Mouse (Mus musculus): ENCODE results near the gene Mcm8. TPM values are rescaled to one million over a fixed set of nuclear protein-coding genes. Genes with fewer than 3 reads are reported as not detected.

The Mcm8 gene
- total and polyA plus RNA-seq, 2 experiments from 2014 or later = 2.4 to 4.0 TPM

- no peak for TF ChIP-seq CTCF (IDR thresholded peaks at IDR 0.05)
- H3K9ac ChIP-seq (replicated peaks; ENCODE audit: low read length, poor library complexity, severe bottlenecking) = no peak overlapping the region
- no peak overlapping the region for H3K4me2 ChIP-seq (ENCODE audit: low read depth, low read length, poor library complexity, severe bottlenecking)
- no peaks in the 10 kb centered on the region for H3K9me3 ChIP-seq (ENCODE audit: low read length)
- no peak overlapping the region for H3K4me3 ChIP-seq (ENCODE audit: low read depth, low read length)
- peaks cover 11% of the 10 kb centered on the region for H3K27me3 ChIP-seq (ENCODE audit: insufficient read depth, low read length)
- DNase-seq (ENCODE audit: low spot score) = no peak
- H3K4me1 ChIP-seq (ENCODE audit: insufficient read depth, low read length) = no peaks in the 10 kb centered on the region
- no peaks in the 10 kb centered on the region for H3K36me3 ChIP-seq (ENCODE audit: insufficient read depth, low read length)
- WGBS = 79% methylated on average over 10 of the region's 10 CpGs
- ATAC-seq (ENCODE audit: low FRiP score) = no peak
- no peak overlapping the region for H3K27ac ChIP-seq (ENCODE audit: low read depth, low read length)
Observed at GRCm38 (mm10) chr2:132873657-132874326, 57.9 kb downstream of the Mcm8 start.

GRCm38 (mm10) chr2:132876991-132877390 lies 61.0 kb downstream of the Mcm8 start:
- 56% methylated on average over 1 of the region's 1 CpGs for WGBS

GRCm38 (mm10) chr2:132879261-132880044 lies 63.5 kb downstream of the Mcm8 start:
- Histone ChIP-seq H3K4me2 (ENCODE audit: low read depth, low read length, poor library complexity, severe bottlenecking) (peak overlapping the region; percentile 65), H3K27ac (ENCODE audit: low read depth, low read length) (no peak overlapping the region), H3K4me3 (ENCODE audit: low read depth, low read length) (peak overlapping the region; percentile 56), H3K4me1 (ENCODE audit: insufficient read depth, low read length) (0 out of 2 replicates have a peak, but pooled peaks cover 3% of the 10 kb centered on the region), H3K36me3 (ENCODE audit: insufficient read depth, low read length) (no peaks in the 10 kb centered on the region), H3K9me3 (ENCODE audit: low read length) (no peaks in the 10 kb centered on the region), H3K27me3 (ENCODE audit: insufficient read depth, low read length) (peaks cover 31% of the 10 kb centered on the region), H3K9ac (replicated peaks; ENCODE audit: low read length, poor library complexity, severe bottlenecking) (peak overlapping the region; percentile 55)
- DNase-seq (ENCODE audit: low spot score) = peak; percentile 73
- no peak for TF ChIP-seq CTCF (IDR thresholded peaks at IDR 0.05)
- ATAC-seq (ENCODE audit: low FRiP score) = peak; percentile 74
- under 1% methylated on average over 57 of the region's 58 CpGs for WGBS

More at GRCm38 (mm10) chr2:132876991-132877390, 61.0 kb downstream of the Mcm8 start:
- H3K4me2 ChIP-seq (ENCODE audit: low read depth, low read length, poor library complexity, severe bottlenecking) = no peak overlapping the region
- peaks cover 30% of the 10 kb centered on the region for H3K27me3 ChIP-seq (ENCODE audit: insufficient read depth, low read length)
- H3K4me3 ChIP-seq (ENCODE audit: low read depth, low read length) = no peak overlapping the region
- H3K4me1 ChIP-seq (ENCODE audit: insufficient read depth, low read length) = 0 out of 2 replicates have a peak, but pooled peaks cover 3% of the 10 kb centered on the region
- DNase-seq (ENCODE audit: low spot score) (no peak), ATAC-seq (ENCODE audit: low FRiP score) (no peak)
- no peak overlapping the region for H3K9ac ChIP-seq (replicated peaks; ENCODE audit: low read length, poor library complexity, severe bottlenecking)
- no peaks in the 10 kb centered on the region for H3K9me3 ChIP-seq (ENCODE audit: low read length)
- no peaks in the 10 kb centered on the region for H3K36me3 ChIP-seq (ENCODE audit: insufficient read depth, low read length)
- no peak for TF ChIP-seq CTCF (IDR thresholded peaks at IDR 0.05)
- no peak overlapping the region for H3K27ac ChIP-seq (ENCODE audit: low read depth, low read length)

- no peak for TF ChIP-seq CTCF (IDR thresholded peaks at IDR 0.05)
- Histone ChIP-seq H3K36me3 (ENCODE audit: insufficient read depth, low read length) (no peaks in the 10 kb centered on the region), H3K27me3 (ENCODE audit: insufficient read depth, low read length) (peaks cover 31% of the 10 kb centered on the region), H3K4me2 (ENCODE audit: low read depth, low read length, poor library complexity, severe bottlenecking) (peak within 1 kb of the TSS; percentile 65), H3K27ac (ENCODE audit: low read depth, low read length) (no peak within 1 kb of the TSS), H3K4me3 (ENCODE audit: low read depth, low read length) (peak within 1 kb of the TSS; percentile 56), H3K9me3 (ENCODE audit: low read length) (no peaks in the 10 kb centered on the region), H3K9ac (replicated peaks; ENCODE audit: low read length, poor library complexity, severe bottlenecking) (peak within 1 kb of the TSS; percentile 55; the same call in 1 of the 2 replicates), H3K4me1 (ENCODE audit: insufficient read depth, low read length) (0 out of 2 replicates have a peak, but pooled peaks cover 3% of the 10 kb centered on the region)
- no peak for DNase-seq (ENCODE audit: low spot score)
- ATAC-seq (ENCODE audit: low FRiP score) = no peak
- WGBS = 10% methylated on average over 12 of the region's 12 CpGs
Observed at GRCm38 (mm10) chr2:132880844-132881645, 65.1 kb downstream of the Mcm8 start, which contains the start of gene Lrrn4. Gene Lrrn4, minus strand, starts transcription at chr2:132880891.

GRCm38 (mm10) chr2:132884303-132884967 lies 68.5 kb downstream of the Mcm8 start:
- peaks cover 16% of the 10 kb centered on the region for H3K27me3 ChIP-seq (ENCODE audit: insufficient read depth, low read length)
- 85% methylated on average over 8 of the region's 8 CpGs for WGBS
- no peak overlapping the region for H3K4me3 ChIP-seq (ENCODE audit: low read depth, low read length)
- DNase-seq (ENCODE audit: low spot score) = no peak
- no peak for TF ChIP-seq CTCF (IDR thresholded peaks at IDR 0.05)
- no peak overlapping the region for H3K9ac ChIP-seq (replicated peaks; ENCODE audit: low read length, poor library complexity, severe bottlenecking)
- no peak overlapping the region for H3K27ac ChIP-seq (ENCODE audit: low read depth, low read length)
- no peaks in the 10 kb centered on the region for H3K9me3 ChIP-seq (ENCODE audit: low read length)
- no peaks in the 10 kb centered on the region for H3K4me1 ChIP-seq (ENCODE audit: insufficient read depth, low read length)
- H3K36me3 ChIP-seq (ENCODE audit: insufficient read depth, low read length) = no peaks in the 10 kb centered on the region
- no peak for ATAC-seq (ENCODE audit: low FRiP score)
- H3K4me2 ChIP-seq (ENCODE audit: low read depth, low read length, poor library complexity, severe bottlenecking) = no peak overlapping the region

All from midbrain, postnatal 0 days (tissue).